Mouse (Mus musculus) erythroblast, embryonic 14.5 days (primary cell): ENCODE measurements around the gene Bri3bp.

Experiments used
- GATA1 ChIP-seq: IDR thresholded peaks from 2 replicates; pipeline ENCODE4 v1.6.1; 2012; ENCODE audit warnings: low read length, inconsistent platforms, mixed read lengths
- TAL1 ChIP-seq: IDR thresholded peaks from 3 replicates; pipeline ENCODE4 v1.6.1; 2012; ENCODE audit warnings: low read length, inconsistent platforms, mixed read lengths

- TF ChIP-seq GATA1 (no peak), TAL1 (no peak)
These were observed 35.7 kb upstream of the Bri3bp start for GRCm38 (mm10) chr5:125405546-125406248.
